Mouse (Mus musculus): Measurements from ENCODE around the gene Gm21985.

GRCm38 (mm10) chr2:112391346-112392000 is 125.4 kb downstream of the Gm21985 start:
- no peak for TF ChIP-seq POLR2A (IDR thresholded peaks at IDR 0.05; ENCODE audit: borderline replicate concordance, extremely low read depth, low read depth, low read length)
- TF ChIP-seq CTCF (IDR thresholded peaks at IDR 0.05; ENCODE audit: insufficient read depth, low read length) = no peak
